Mouse (Mus musculus) cerebellum, postnatal 36 days (tissue): Measurements from ENCODE around the gene Rplp1.

Experiments
- DNase-seq, 2 experiments: peaks; one replicate each; pipeline ENCODE4 v3.0.0; 2021 to 2022; ENCODE audit warnings: mixed read lengths in 2 of 2

Rplp1 gene

GRCm38 (mm10) chr9:61873325-61873724 is 41.0 kb downstream of the Rplp1 start:
- no peak for DNase-seq

GRCm38 (mm10) chr9:61872246-61872941 is 41.9 kb downstream of the Rplp1 start:
- no peak for DNase-seq

DNA sequence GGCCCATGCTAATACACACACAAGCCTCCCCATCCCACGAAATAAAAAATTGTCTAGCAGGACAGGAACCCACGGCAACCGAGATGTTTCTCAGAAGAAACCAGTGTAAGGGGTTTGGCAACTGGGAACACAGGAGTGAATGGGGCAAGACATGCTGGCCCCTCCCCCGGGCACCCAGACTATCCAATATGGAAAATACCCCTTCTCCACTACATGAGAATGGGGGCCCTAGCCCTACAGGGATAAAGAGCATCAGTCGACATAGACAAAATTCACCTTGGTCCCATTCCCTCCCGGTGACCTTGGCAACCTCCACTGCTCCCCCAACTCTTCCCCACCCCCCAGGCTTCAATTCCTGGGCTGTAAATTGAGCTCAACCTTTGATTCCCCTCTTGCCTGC is 42.5 kb downstream of the Rplp1 start:
- no peak for DNase-seq

GRCm38 (mm10) chr9:61867659-61868058 is 46.7 kb downstream of the Rplp1 start:
- no peak for DNase-seq
